Mouse (Mus musculus): ENCODE measurements at regions not wholly inside any gene's neighbourhood (a gene's known extent, or its start where the extent isn't known, plus 50 kb on each side); places are given as distances from the start of the nearest gene placed in this dataset.
"Not testable (repeated sequence)": the region's sequence is repeated elsewhere in the genome, so short reads cannot be mapped to it uniquely, and the experiment has no call there.

DNA sequence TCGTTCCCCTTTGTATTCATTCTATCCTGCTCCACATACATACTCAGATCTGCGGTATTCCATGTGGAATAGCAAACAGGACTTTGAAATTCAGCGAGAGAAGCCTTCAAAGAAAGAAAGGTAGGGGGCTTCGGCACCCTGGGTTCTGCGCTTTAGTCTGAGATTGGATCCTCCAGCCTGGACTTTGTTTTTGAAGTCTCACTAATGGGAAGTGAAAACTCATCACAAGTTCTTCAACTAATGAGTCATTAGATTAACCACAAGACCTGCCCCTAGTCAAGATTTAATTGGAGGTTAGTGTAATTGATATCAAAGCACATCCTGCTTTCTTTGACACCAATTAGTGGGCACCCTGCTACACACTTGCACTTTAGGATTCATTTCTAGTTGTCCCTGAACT is 492.5 kb upstream of the Zfp960 start:
- DNase-seq = no peak
- intact Hi-C loops (cut with DNase I) = no loop called here

DNA sequence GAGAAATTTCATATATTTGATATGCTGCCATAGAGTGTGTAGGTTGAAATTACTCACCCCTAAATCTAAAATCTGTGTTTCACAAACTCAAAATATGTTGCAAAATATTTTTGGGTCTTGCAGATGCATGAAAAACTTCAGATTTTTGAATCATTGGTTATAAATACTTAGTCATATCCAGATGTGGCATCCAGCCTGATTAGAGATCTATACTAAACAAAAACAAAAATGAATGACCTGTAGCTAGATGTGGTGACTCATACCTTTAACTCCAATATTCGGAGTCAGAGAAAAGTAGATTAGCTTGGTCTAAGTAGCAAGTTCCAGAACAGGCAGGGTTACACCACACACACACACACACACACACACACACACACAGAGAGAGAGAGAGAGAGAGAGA is 475.1 kb upstream of the Zfp960 start:
- DNase-seq = no peak
- intact Hi-C loops (cut with DNase I) = no loop called here

DNA sequence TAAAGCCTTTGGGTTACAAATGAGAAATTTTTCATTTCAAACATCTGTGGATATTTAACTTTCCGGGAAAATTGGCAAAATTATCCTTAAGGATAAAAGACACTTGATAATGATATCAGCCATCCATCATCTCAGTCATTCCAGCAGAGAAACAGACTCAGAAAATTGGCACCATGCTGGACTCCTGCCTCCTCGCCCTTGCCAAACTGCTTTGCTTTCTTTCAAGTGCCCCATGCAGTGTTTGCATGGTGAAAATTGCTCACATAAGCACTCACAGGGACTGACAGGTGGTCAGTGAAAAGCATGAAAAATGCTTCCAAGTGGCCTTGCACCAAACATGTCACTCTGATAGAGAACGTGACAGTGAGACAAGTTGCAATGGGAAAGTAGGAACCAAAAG is 464.2 kb upstream of the Zfp960 start:
- DNase-seq = no peak
- intact Hi-C loops (cut with DNase I) = no loop called here

DNA sequence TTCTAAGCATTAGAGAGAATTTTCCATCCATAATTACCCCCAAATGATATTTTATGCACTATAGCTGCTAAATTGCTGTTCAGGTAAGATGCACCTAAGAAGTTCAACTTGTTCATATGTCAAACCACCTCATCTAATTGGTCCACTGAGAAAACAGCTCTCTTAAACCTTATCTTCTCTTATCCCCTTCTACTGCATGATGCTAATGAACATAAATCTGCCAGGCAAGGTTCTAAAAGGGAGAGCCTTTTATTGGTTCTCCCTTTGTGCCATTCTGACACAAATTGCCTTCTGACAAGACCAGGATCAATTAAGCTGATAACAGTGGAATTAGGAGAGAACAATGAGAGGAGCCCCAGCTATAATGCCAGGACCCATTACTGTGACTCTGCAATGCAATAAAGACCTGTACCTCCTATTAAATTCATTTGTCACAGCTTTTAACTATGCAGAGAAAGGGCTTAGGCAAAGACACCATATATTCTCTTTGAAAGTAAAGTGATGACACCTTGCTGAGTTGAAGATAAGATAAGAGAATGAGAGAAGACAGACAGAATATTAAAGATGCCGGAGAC is 451.4 kb upstream of the Zfp960 start:
- intact Hi-C loops (cut with DNase I) = no loop called here
- no peak for DNase-seq

DNA sequence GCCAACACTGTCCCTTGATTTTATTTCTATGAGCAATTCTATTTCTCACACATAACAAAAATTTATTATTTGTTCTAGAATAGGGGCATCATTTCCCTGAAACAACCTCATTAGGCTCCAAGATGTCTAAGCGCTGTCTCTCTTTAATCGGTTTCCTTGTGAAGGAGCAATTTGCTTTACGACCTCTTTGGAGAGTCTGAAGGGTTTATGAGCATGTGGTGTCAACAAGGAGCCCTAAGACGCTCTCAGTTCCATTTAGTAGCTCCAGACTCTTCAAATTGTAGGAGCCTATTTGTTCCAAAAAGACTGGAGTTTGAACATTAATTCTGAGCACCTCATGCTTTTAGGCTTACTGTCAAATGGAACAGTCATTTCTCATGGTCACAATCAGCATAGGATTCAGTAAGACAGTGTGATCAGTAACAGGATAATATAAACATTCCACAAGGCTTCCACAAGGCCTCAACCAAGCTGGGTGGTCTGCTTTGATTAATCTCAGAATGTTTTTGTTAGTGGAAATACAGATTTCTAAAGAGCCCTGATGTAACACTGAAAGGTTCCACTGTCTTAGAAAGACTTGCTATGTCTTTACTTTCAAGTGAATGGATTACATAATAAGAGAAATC is 441.9 kb upstream of the Zfp960 start:
- intact Hi-C loops (cut with DNase I) = no loop called here
- no peak for DNase-seq

DNA sequence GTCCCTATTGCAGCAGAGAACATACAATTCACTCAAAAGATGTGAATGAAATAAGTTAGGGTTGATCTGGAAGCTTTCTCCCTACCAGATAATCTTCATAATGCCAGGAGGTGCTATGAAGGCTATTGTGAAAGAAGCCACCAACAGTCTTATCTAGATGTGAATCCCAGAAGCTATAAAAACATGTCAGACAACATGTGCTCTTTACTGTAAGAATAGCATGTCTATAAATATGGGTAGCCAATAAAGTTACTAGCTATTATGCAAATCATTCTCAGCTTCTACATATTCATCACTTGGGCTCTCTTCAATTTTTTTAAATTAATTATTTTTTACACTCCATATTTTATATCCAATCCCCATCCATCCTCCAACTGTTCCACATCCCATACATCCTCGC is 434.1 kb upstream of the Zfp960 start:
- DNase-seq = no peak
- intact Hi-C loops (cut with DNase I) = no loop called here

DNA sequence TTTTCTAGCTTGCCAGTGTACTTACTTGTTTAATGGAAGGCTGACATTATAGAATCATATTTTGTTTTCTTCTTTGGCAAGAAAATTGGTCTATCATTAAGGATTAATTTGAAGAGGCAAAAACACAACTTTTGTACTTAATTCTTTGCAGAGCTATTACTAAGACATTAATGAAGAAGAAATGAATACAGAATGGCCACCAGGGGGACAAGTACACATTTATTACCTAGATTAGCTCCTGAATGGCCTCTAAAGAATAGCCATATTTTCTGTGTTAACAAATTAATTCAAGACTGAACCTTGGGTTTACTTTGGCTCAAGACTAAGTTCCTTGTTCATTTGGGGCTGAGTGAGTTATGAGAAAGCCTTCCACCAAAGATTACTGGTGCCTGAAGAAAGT is 430.5 kb upstream of the Zfp960 start:
- no peak for DNase-seq
- intact Hi-C loops (cut with DNase I) = no loop called here

DNA sequence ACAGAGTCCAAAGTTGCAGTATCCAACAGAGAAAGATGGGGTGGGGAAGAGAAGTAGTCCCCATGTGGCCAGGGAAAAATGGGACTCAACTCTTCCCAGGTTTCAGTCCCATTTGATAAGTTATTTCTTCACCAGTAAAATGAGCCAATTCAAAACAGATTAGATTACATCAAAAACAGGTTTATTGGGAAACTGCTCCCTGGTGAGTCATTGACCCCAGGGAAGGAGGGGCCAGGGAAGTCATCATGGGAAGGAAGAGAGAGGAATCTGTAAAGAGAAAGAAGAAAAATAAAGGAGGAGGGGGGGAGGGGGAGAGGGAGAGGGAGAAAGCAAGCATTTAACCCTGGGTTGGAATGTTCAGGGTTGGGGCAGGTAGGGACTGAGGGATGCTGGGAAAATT is 426.4 kb upstream of the Zfp960 start:
- no peak for DNase-seq
- intact Hi-C loops (cut with DNase I) = no loop called here

DNA sequence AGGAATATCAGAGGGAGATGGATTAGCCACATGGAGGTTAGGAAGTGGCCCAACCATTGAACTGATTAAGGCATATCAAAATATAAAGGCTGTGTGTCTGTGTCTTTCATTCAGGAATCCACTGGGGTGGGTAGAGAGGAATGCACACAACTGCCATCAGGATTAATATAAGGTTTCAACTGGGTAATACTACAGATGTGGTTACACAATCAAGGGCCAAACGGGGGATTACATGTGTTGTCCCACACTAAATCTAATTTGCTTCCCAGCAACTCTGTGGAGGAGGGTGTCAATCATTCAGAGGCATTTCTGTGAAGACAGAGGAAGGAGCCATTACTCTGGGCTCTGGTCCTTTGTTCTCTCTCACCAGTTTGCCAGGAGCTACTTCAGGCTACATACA is 416.0 kb upstream of the Zfp960 start:
- intact Hi-C loops (cut with DNase I) = no loop called here
- DNase-seq = no peak

DNA sequence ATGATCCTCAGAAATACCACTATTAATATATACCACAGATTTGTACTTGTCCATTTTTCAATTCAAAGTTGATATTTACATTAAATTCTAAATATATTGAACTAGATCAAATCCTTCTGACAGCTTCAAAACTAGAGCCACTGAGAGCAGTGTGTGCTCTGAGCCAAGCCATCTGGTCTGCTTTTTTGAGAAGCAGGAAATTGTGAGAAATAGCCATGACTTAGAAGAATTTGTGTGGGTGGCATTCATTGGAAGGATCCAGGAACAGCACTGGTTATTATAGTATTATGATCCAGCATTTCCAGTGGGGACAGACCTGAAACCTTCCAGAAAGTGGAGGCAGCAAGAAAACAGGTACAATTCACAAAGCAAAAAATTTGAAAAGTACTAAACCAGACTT is 398.7 kb upstream of the Zfp960 start:
- no peak for DNase-seq
- intact Hi-C loops (cut with DNase I) = no loop called here

DNA sequence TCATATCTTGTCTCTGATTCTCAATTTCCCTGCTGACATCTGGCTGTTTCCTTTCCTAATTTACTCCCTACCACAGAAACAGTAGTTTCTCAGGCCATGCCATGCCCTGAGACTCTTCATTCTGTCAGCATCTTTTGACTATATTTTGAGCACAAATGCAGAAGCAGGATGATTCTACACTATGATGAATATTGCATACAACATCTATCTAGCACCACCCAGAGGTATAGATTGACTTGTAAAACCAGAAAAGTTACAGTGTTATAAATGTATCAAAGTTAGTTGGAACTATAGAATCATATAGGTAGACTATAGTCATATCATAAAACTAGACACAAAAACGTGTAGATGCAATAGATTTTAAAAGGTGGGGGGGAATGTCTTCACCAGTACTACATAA is 396.3 kb upstream of the Zfp960 start:
- intact Hi-C loops (cut with DNase I) = no loop called here
- DNase-seq = no peak

DNA sequence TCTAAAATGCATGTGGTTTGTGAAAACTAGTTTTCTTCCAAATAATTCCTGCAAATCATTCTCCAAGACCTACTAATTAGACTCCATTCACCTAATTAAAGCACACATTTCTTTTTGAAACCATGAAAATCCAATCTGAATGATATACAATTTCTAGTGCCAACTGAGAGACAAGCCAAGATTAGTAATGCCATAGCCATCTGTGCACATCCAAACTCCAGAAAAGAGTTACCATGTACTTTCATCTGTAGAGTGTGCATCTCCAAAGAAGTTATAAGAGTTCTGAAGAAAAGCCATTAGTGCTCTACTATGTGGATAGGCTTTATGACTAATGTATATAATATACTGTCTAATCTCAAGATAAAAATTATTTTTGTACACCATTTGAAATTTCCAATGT is 359.7 kb upstream of the Zfp960 start:
- intact Hi-C loops (cut with DNase I) = no loop called here
- DNase-seq = no peak

DNA sequence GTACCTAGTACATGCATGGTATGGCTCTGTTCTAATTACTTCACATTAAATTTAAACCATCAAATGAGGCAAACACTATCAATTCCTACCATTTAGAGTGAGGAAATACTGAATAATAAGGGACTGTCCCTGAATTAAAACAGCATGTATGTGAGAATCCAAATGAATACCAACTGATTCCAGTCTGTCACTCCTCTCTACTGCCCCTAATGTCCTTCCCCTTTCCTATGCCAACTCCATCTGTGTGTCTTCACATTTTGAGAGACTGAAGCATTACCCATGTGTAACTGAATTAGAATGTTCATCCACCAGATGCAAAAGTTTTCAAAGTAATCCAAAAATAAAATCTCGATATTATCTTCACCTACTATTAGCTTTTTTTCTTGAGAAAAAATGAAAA is 358.0 kb upstream of the Zfp960 start:
- intact Hi-C loops (cut with DNase I) = no loop called here
- no peak for DNase-seq

DNA sequence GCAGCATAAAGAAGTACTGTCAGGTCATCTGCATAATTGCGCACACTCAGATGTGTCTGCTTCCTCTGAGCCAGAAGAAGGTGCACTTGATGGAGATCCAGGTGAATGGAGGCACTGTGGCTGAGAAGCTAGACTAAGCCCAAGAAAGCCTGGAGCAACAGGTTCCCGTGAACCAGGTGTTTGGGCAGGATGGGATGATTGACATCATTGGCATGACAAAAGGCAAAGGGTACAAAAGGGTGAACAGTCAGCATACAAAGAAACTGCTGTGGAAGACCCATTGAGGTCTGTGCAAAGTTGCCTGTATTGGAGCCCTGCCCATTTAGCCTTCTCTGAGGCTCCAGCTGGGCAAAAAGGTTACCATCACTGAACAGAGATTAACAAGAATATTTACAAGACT is 337.0 kb upstream of the Zfp960 start:
- intact Hi-C loops (cut with DNase I) = no loop called here
- DNase-seq = no peak

DNA sequence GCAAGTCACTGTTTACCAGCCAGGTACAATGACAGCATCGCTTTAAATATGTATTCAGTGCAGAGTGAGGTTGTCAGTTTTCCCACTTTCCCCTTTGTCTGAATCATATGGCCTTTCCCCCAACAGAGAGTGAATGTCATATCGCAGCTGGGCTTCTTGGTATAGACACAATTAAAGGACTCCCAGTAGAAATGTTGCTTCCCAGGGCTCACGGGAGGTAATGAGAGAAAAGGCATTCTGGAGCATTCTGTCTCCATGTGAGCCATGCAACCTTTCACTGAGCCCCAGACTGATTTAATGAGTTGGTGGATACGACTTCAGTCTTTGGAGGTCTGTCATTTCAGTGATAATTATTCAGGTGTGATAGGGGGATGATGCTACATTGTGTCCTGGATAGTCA is 310.8 kb upstream of the Zfp960 start:
- intact Hi-C loops (cut with DNase I) = no loop called here
- no peak for DNase-seq

DNA sequence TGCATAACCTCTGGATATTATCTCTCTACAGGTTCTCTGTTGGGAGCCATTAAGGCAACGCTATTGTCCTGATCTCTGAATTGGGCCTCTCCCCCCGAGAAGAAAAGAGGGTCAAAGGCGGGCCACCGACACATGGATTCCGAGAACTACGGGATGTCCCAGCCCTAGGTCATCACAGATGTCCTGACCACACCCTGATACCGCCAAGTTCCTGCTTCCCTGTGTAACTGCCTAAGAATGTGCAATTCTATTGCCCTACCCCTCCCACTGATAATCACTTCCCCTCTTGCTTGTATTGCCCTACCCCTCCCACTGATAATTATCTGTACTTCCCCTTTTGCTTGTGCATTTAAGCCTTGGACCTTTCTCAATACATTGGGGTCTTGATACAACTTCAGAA is 293.3 kb upstream of the Zfp960 start:
- DNase-seq; intact Hi-C loops (cut with DNase I): not testable (repeated sequence)

DNA sequence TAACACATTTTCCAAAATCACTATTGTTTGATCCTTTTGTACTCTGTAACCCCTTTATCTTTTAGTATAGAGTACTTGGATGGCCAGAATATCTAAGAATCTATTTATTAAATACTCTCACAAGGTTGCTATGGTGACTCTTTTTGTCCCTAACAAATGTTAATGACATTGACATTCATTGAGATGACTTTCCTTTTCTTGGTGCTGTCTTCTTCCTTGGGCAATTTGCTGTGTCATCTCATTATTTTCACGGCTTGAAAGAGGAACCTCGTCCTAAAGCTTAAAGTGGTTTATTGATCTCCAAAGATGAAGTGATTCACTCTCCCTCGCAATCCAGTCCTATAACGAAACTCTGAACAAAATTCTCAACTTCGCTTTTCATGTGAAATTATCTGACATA is 265.6 kb upstream of the Zfp960 start:
- intact Hi-C loops (cut with DNase I) = no loop called here
- DNase-seq = no peak

DNA sequence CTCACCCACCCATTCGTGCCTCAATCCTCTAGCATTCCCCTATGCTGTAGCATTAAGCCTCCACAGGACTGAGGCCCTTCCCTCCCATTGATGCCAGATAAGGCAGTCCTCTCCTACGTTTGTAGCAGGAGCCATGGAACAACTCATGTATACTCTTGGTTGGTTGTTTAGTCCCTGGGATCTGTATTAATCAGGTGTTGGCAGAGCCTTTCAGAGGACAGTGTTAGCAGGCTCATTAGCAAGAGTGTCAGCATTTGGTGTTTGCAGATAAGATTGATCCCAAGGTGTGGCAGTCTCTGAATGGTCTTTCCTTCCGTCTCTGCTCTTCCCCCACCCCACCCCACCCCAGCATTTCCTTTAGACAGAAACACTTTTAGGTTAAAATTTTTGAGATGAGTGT is 258.9 kb upstream of the Zfp960 start:
- intact Hi-C loops (cut with DNase I) = no loop called here

DNA sequence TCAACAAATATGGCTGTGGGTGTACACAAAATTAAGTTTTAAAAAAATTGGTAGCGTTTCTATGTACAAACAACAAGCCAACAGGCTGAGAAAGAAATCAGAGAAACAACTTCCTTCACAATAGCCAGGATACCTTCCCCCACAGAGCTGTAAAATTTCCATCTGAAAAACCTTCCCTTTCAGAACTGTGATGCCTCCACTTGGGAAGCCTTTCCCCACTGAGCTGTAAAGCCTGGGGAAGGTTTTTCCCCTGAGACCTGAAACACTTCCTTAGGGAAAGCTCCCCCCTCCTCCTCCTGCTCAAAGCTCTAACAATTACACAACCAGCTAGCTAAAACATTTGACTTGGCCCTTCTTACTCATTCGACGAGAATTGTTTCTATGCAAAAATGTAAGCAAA is 245.5 kb upstream of the Zfp960 start:
- no peak for DNase-seq
- intact Hi-C loops (cut with DNase I) = no loop called here

More for the DNA sequence above, 258.9 kb upstream of the Zfp960 start:
- DNase-seq = no peak

DNA sequence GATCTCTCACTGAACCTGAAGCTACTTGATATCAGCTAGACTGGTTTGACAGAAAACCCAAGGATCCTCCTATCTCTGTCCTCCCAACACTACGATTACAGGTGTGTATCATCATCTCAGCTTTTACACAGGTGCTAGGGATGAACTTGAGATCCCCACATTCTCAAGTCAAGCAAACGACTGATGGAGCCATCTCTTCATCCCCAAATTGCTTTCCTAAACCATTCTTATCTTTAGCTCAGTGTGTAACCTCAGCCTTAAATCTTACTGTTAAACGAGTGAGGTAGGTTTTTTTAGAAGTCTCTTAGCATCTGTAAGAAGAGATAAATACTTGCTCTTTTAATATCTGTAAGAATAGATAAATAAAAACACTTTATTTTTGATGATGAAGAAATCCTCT is 242.2 kb upstream of the Zfp960 start:
- DNase-seq = no peak
- intact Hi-C loops (cut with DNase I) = no loop called here

DNA sequence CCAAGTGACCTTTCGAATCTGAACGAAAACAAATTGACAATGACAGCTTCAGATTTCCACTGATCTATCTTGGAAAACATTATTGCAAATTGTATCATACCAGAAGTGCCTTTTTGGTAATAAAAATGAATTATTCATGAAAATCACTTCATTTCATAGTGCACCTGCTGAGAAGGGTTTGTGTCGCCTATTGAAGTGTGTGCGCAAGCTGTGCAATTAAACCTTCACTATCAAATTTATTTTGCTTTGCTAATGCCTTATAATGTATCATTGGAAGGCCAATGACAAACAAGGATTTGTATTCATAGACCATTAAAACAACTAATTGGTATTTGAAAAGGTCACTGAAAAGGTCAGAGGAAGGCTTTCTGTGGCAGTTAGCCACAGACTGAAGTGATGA is 224.8 kb upstream of the Zfp960 start:
- intact Hi-C loops (cut with DNase I) = no loop called here
- DNase-seq = no peak

DNA sequence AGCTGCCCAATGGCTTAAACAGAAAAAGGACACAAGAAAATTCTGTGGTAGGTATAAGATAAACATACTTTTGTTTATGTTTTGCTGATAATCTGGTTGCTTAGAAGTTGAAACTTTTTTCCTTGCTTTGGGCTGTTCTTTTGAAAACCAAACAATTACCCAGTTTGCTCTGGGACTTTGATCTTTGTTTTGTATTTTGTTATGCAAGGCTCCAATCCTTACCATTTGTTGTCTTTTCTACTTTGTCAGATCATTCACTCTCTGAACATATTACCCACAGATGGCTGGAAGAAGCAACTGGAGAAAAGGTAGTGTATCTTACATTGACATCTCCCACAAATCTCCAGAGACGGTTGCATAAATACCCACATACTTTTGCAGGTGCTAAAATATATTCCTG is 203.1 kb upstream of the Zfp960 start:
- DNase-seq = no peak
- intact Hi-C loops (cut with DNase I) = no loop called here

DNA sequence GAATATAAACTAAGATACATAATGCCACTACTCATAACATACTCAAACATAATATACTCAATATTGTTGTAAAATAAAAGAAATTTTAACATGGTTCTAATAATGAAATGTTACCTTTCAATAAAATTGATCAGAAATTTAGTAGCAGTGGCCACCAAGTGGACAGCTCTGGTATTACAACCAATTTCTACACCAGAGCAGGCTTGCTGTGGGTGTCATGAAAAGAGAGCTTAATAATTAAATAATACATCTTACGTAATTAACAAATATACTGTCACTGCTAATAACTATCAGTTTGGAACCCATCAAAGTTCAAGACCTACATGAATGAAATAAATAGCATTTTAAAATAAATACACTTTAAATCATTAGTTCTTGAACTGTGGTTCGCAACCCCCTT is 163.1 kb upstream of the Zfp960 start:
- DNase-seq = peak; percentile 16 to 39
- intact Hi-C loops (cut with DNase I) = loop anchor here (2.0 kb wide), 1 partner anchor 1114 kb away; no protein-coding TSS in a partner anchor
